Mouse (Mus musculus) lung, embryonic 15.5 days (tissue): ENCODE data around the gene 2310022A10Rik. TPM values are rescaled to one million over a fixed set of nuclear protein-coding genes. Genes with fewer than 3 reads are reported as not detected.
A peak's percentile ranks its signal among the peaks of the same experiment; 100 is the strongest.

Experiments used
- ATAC-seq: fragments of 200-750 bp; cut with Nextera tagmentation; 2 replicates; pipeline ENCODE4 v1.8.0; 2017; ENCODE audit warnings: moderate number of reproducible peaks, borderline replicate concordance; ENCODE audit not compliant: low FRiP score, low TSS enrichment; ENCODE audit errors: extremely low read depth
- H3K27ac ChIP-seq: fragments of 300-500 bp; sonication (generic); 2 replicates; pipeline ENCODE4 v1.5.1; 2015; ENCODE audit warnings: moderate library complexity, mild to moderate bottlenecking, inconsistent platforms
- H3K27me3 ChIP-seq: fragments of 300-500 bp; sonication (generic); 2 replicates; pipeline ENCODE4 v1.6.1; 2015; ENCODE audit warnings: inconsistent platforms
- H3K36me3 ChIP-seq: fragments of 300-500 bp; sonication (generic); 2 replicates; pipeline ENCODE4 v1.6.1; 2015; ENCODE audit warnings: inconsistent platforms
- H3K4me1 ChIP-seq: fragments of 300-500 bp; sonication (generic); 2 replicates; pipeline ENCODE4 v1.6.1; 2015; ENCODE audit warnings: inconsistent platforms
- H3K4me2 ChIP-seq: fragments of 300-500 bp; sonication (generic); 2 replicates; pipeline ENCODE4 v1.6.1; 2015; ENCODE audit warnings: inconsistent platforms, mild to moderate bottlenecking, moderate library complexity
- H3K4me3 ChIP-seq: fragments of 300-500 bp; sonication (generic); 2 replicates; pipeline ENCODE4 v1.5.1; 2015; ENCODE audit warnings: mild to moderate bottlenecking, inconsistent platforms
- H3K9ac ChIP-seq: fragments of 300-500 bp; sonication (generic); 2 replicates; pipeline ENCODE4 v1.6.1; 2015; ENCODE audit warnings: inconsistent platforms
- H3K9me3 ChIP-seq: fragments of 300-500 bp; sonication (generic); 2 replicates; pipeline ENCODE4 v1.6.1; 2016; ENCODE audit warnings: inconsistent platforms
- whole genome bisulfite sequencing: fragments of 180-500 bp; shearing (Covaris S2); methylation state at CpG from one replicate; pipeline ENCODE4 v1.1.7; 2015; 5-methylcytosine and 5-hydroxymethylcytosine counted together
- polyA plus RNA-seq: library from polyadenylated mRNA; unstranded; fragments of >200 nt; fragmentation: Nextera tagmentation; extraction: Ambion mirVana; gene quantifications from 2 replicates; pipeline ENCODE4 v1.2.1, GENCODE M21; 2015

Gene 2310022A10Rik
- polyA plus RNA-seq, 1 experiment from 2014 or later = 24.0 TPM

GRCm38 (mm10) chr7:27541922-27542321 lies 11.1 kb upstream of the 2310022A10Rik start:
- ATAC-seq = no peak
- Histone ChIP-seq H3K27ac (no peak overlapping the region), H3K27me3 (no peaks in the 10 kb centered on the region)

GRCm38 (mm10) chr7:27542392-27543033 lies 10.5 kb upstream of the 2310022A10Rik start:
- ATAC-seq = peak; percentile 91
- H3K36me3 ChIP-seq = no peaks in the 10 kb centered on the region
- H3K9me3 ChIP-seq = no peaks in the 10 kb centered on the region
- peak overlapping the region; percentile 53 for H3K9ac ChIP-seq
- H3K27ac ChIP-seq = no peak overlapping the region
- peak overlapping the region; percentile 91 for H3K4me2 ChIP-seq
- peaks cover 18% of the 10 kb centered on the region for H3K4me1 ChIP-seq
- WGBS = under 1% methylated on average over 30 of the region's 30 CpGs
- no peaks in the 10 kb centered on the region for H3K27me3 ChIP-seq
- peak overlapping the region; percentile 45 for H3K4me3 ChIP-seq

More at GRCm38 (mm10) chr7:27541922-27542321, 11.1 kb upstream of the 2310022A10Rik start:
- H3K9me3 ChIP-seq = no peaks in the 10 kb centered on the region
- peaks cover 18% of the 10 kb centered on the region for H3K4me1 ChIP-seq
- H3K9ac ChIP-seq = peak overlapping the region; percentile 53
- 54% methylated on average over 5 of the region's 5 CpGs for WGBS
- H3K4me3 ChIP-seq = peak overlapping the region; percentile 45
- peak overlapping the region; percentile 91 for H3K4me2 ChIP-seq
- H3K36me3 ChIP-seq = no peaks in the 10 kb centered on the region

- no peak for ATAC-seq
- Histone ChIP-seq H3K4me3 (peak overlapping the region; percentile 45), H3K36me3 (no peaks in the 10 kb centered on the region), H3K4me2 (peak overlapping the region; percentile 91), H3K9ac (peak overlapping the region; percentile 53), H3K4me1 (peaks cover 18% of the 10 kb centered on the region), H3K9me3 (no peaks in the 10 kb centered on the region), H3K27me3 (no peaks in the 10 kb centered on the region), H3K27ac (no peak overlapping the region)
- 32% methylated on average over 6 of the region's 6 CpGs for WGBS
These were observed 10.0 kb upstream of the 2310022A10Rik start for GRCm38 (mm10) chr7:27543065-27543464.

GRCm38 (mm10) chr7:27543851-27544250 lies 9.2 kb upstream of the 2310022A10Rik start:
- Histone ChIP-seq H3K27ac (no peak overlapping the region), H3K4me2 (no peak overlapping the region), H3K27me3 (no peaks in the 10 kb centered on the region), H3K9ac (no peak overlapping the region), H3K4me1 (peaks cover 18% of the 10 kb centered on the region), H3K36me3 (no peaks in the 10 kb centered on the region), H3K9me3 (no peaks in the 10 kb centered on the region), H3K4me3 (no peak overlapping the region)
- ATAC-seq = no peak
- WGBS = 85% methylated on average over 4 of the region's 4 CpGs

- H3K4me2 ChIP-seq = no peak overlapping the region
- no peak overlapping the region for H3K9ac ChIP-seq
- WGBS = 72% methylated on average over 12 of the region's 12 CpGs
These were observed 8.2 kb upstream of the 2310022A10Rik start for GRCm38 (mm10) chr7:27544675-27545370.

GRCm38 (mm10) chr7:27549597-27549996 lies 3.4 kb upstream of the 2310022A10Rik start:
- no peak for ATAC-seq
- Histone ChIP-seq H3K9ac (no peak overlapping the region), H3K9me3 (no peaks in the 10 kb centered on the region), H3K4me2 (no peak overlapping the region), H3K27me3 (no peaks in the 10 kb centered on the region), H3K4me3 (no peak overlapping the region), H3K4me1 (peaks cover 14% of the 10 kb centered on the region), H3K36me3 (no peaks in the 10 kb centered on the region), H3K27ac (no peak overlapping the region)
- WGBS = 68% methylated on average over 6 of the region's 6 CpGs

More at GRCm38 (mm10) chr7:27544675-27545370, 8.2 kb upstream of the 2310022A10Rik start:
- no peaks in the 10 kb centered on the region for H3K9me3 ChIP-seq
- H3K4me3 ChIP-seq = no peak overlapping the region
- H3K36me3 ChIP-seq = no peaks in the 10 kb centered on the region
- H3K4me1 ChIP-seq = peaks cover 18% of the 10 kb centered on the region
- no peaks in the 10 kb centered on the region for H3K27me3 ChIP-seq
- ATAC-seq = no peak
- H3K27ac ChIP-seq = no peak overlapping the region

GRCm38 (mm10) chr7:27552070-27552469 lies 963 bp upstream of the 2310022A10Rik start:
- Histone ChIP-seq H3K27ac (no peak overlapping the region), H3K27me3 (no peaks in the 10 kb centered on the region), H3K4me2 (peak overlapping the region; percentile 77), H3K9me3 (no peaks in the 10 kb centered on the region), H3K4me1 (peaks cover 18% of the 10 kb centered on the region), H3K36me3 (no peaks in the 10 kb centered on the region), H3K9ac (peak overlapping the region; percentile 40), H3K4me3 (peak overlapping the region; percentile 68)
- WGBS = 43% methylated on average over 5 of the region's 5 CpGs
- no peak for ATAC-seq

GRCm38 (mm10) chr7:27560291-27560887 lies 7.4 kb downstream of the 2310022A10Rik start:
- H3K4me1 ChIP-seq = no peaks in the 10 kb centered on the region
- H3K27me3 ChIP-seq = no peaks in the 10 kb centered on the region
- 64% methylated on average over 8 of the region's 8 CpGs for WGBS
- no peak overlapping the region for H3K4me2 ChIP-seq
- ATAC-seq = no peak
- H3K27ac ChIP-seq = no peak overlapping the region
- H3K36me3 ChIP-seq = peaks cover 31% of the 10 kb centered on the region
- H3K4me3 ChIP-seq = no peak overlapping the region
- no peak overlapping the region; the same call in 1 of the 2 replicates for H3K9ac ChIP-seq
- no peaks in the 10 kb centered on the region for H3K9me3 ChIP-seq

GRCm38 (mm10) chr7:27560978-27561377 lies 7.9 kb downstream of the 2310022A10Rik start:
- no peaks in the 10 kb centered on the region for H3K9me3 ChIP-seq
- no peak overlapping the region for H3K4me3 ChIP-seq
- no peak for ATAC-seq
- H3K4me1 ChIP-seq = no peaks in the 10 kb centered on the region
- H3K27me3 ChIP-seq = no peaks in the 10 kb centered on the region
- H3K36me3 ChIP-seq = peaks cover 35% of the 10 kb centered on the region
- WGBS = 94% methylated on average over 1 of the region's 1 CpGs
- H3K4me2 ChIP-seq = no peak overlapping the region
- no peak overlapping the region for H3K9ac ChIP-seq
- H3K27ac ChIP-seq = no peak overlapping the region

- no peak for ATAC-seq
These were observed 16.7 kb downstream of the 2310022A10Rik start for GRCm38 (mm10) chr7:27569580-27570224.

GRCm38 (mm10) chr7:27572133-27572532 lies 19.1 kb downstream of the 2310022A10Rik start:
- no peak for ATAC-seq
- no peak overlapping the region for H3K4me2 ChIP-seq
- H3K27me3 ChIP-seq = no peaks in the 10 kb centered on the region
- H3K4me1 ChIP-seq = no peaks in the 10 kb centered on the region
- no peak overlapping the region for H3K4me3 ChIP-seq
- 91% methylated on average over 4 of the region's 4 CpGs for WGBS
- H3K9ac ChIP-seq = no peak overlapping the region
- H3K27ac ChIP-seq = no peak overlapping the region
- no peaks in the 10 kb centered on the region for H3K9me3 ChIP-seq
- peaks cover 69% of the 10 kb centered on the region for H3K36me3 ChIP-seq

More at GRCm38 (mm10) chr7:27569580-27570224, 16.7 kb downstream of the 2310022A10Rik start:
- Histone ChIP-seq H3K9ac (no peak overlapping the region), H3K27ac (no peak overlapping the region), H3K36me3 (peaks cover 67% of the 10 kb centered on the region), H3K4me3 (no peak overlapping the region), H3K9me3 (no peaks in the 10 kb centered on the region), H3K4me1 (no peaks in the 10 kb centered on the region), H3K27me3 (no peaks in the 10 kb centered on the region), H3K4me2 (no peak overlapping the region)
- WGBS = 74% methylated on average over 5 of the region's 5 CpGs
